Mouse (Mus musculus) C2C12 (cell line): ENCODE measurements around the gene Vmn1r75. TPM values are rescaled to one million over a fixed set of nuclear protein-coding genes. Genes with fewer than 3 reads are reported as not detected.

Source experiments
- H3K27me3 ChIP-seq: one replicate; pipeline ENCODE4 v1.6.1; 2011; ENCODE audit not compliant: control insufficient read depth, insufficient read depth, insufficient read length
- H3K36me3 ChIP-seq: one replicate; pipeline ENCODE4 v1.6.1; 2011; ENCODE audit not compliant: control insufficient read depth, insufficient read depth
- H3K4me3 ChIP-seq: one replicate; pipeline ENCODE4 v1.5.1; 2011; ENCODE audit warnings: mild to moderate bottlenecking, control low read depth; ENCODE audit not compliant: poor library complexity, insufficient read depth, severe bottlenecking
- H3K79me2 ChIP-seq: one replicate; pipeline ENCODE4 v1.6.1; 2011; ENCODE audit not compliant: control insufficient read depth, insufficient read depth
- H3K79me3 ChIP-seq: one replicate; pipeline ENCODE4 v1.6.1; 2011; ENCODE audit warnings: low read depth, control low read depth
- H3ac ChIP-seq: one replicate; pipeline ENCODE3; 2011; ENCODE audit warnings: low read depth; ENCODE audit not compliant: control insufficient read depth, insufficient read length
- CEBPB ChIP-seq: IDR thresholded peaks from one replicate; pipeline ENCODE4 v1.6.1; 2011; ENCODE audit warnings: low read depth, mild to moderate bottlenecking, control low read depth, moderate library complexity
- CTCF ChIP-seq: IDR thresholded peaks from one replicate; pipeline ENCODE4 v1.5.1; 2011; ENCODE audit not compliant: control insufficient read depth, insufficient read depth, insufficient read length
- FOSL1 ChIP-seq: IDR thresholded peaks from one replicate; pipeline ENCODE4 v1.8.0; 2011; ENCODE audit warnings: mild to moderate bottlenecking, low read length; ENCODE audit not compliant: poor library complexity, insufficient read depth, severe bottlenecking
- MAX ChIP-seq: IDR thresholded peaks from one replicate; pipeline ENCODE4 v1.6.1; 2011; ENCODE audit warnings: mild to moderate bottlenecking, control low read depth
- MYOD1 ChIP-seq: IDR thresholded peaks from one replicate; pipeline ENCODE4 v1.6.1; 2011; ENCODE audit warnings: low read depth; ENCODE audit not compliant: control insufficient read depth, insufficient read length
- MYOG ChIP-seq: IDR thresholded peaks from one replicate; pipeline ENCODE4 v1.6.1; 2011; ENCODE audit not compliant: control insufficient read depth, insufficient read length; ENCODE audit errors: extremely low read depth
- USF1 ChIP-seq: IDR thresholded peaks from one replicate; pipeline ENCODE4 v1.6.1; 2011; ENCODE audit warnings: low read depth, mild to moderate bottlenecking, control low read depth, moderate library complexity
- long read RNA-seq, 2 experiments: library from polyadenylated mRNA; unstranded; transcript quantifications; one replicate each; pipeline ENCODE4 v2.0.0; 2019 to 2020
- polyA plus RNA-seq: library from polyadenylated mRNA; unstranded; fragments of >200 nt; fragmentation: generic; extraction: Trizol; gene quantifications from one replicate; pipeline ENCODE4 v1.2.1, GENCODE M21; 2012; ENCODE audit warnings: missing spikeins

Gene Vmn1r75
- polyA plus RNA-seq, result not detected
- long read RNA-seq, experiment 1, result 0 reads
- long read RNA-seq, experiment 2, result 0 reads

DNA sequence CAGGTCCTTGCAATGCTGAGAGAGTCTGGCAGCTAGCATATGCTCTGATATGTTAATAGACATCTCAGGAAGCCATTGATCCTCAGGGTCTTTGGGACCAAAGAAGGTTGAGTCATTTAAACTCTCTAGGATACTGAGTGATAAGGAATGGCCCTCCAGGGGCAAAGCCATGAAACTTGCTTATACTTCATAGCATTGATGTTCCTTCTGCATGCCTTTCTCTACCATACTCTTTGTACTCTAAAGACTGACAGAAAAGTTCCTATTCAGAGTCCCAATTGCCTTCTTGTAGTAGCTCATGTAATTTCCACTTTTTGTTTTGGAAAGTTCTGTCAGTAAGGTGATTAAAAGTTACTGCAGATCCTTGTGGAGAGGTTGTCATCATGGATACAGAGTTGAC, at the start of gene Vmn1r75:
Gene Vmn1r75, plus strand, starts transcription at position 301 of the 400 bp plus-strand sequence.
- no peak within 1 kb of the TSS for H3ac ChIP-seq
- H3K27me3 ChIP-seq, result no peaks in the 10 kb centered on the region
- no peaks in the 10 kb centered on the region for H3K79me3 ChIP-seq
- H3K79me2 ChIP-seq, result no peaks in the 10 kb centered on the region
- no peak for TF ChIP-seq MAX
- TF ChIP-seq CTCF, result no peak
- no peak for TF ChIP-seq FOSL1
- no peak for TF ChIP-seq USF1
- no peak for TF ChIP-seq MYOD1
- no peak for TF ChIP-seq MYOG
- no peak for TF ChIP-seq CEBPB
- H3K4me3 ChIP-seq, result no peak within 1 kb of the TSS
- H3K36me3 ChIP-seq, result no peaks in the 10 kb centered on the region

DNA sequence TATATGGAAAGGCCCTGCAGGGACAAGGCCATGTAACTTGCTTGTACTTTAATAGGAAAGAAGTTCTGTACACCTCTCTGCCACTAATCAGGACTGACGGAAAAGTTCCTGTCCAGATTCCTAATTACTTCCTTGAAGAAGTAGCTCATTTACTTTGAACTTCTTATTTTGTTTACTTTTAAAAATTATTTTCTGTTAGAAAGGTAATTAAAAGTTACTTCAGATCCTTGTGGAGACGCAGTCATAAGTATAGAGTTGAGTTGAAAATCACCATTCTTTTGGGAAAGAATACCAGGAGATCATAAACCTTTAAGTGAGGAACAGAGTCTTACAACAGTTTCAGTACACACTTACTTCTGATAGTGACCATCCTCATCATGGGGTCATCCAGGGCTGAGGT, 40.8 kb upstream of the Vmn1r75 start, which contains the start of gene Vmn1r74:
Gene Vmn1r74, plus strand, starts transcription at position 301 of the 400 bp plus-strand sequence.
- H3K79me2 ChIP-seq, result no peaks in the 10 kb centered on the region
- H3K79me3 ChIP-seq, result no peaks in the 10 kb centered on the region
- no peak within 1 kb of the TSS for H3K4me3 ChIP-seq
- H3K36me3 ChIP-seq, result no peaks in the 10 kb centered on the region
- no peak for TF ChIP-seq MAX
- no peak for TF ChIP-seq CEBPB
- TF ChIP-seq FOSL1, result no peak
- no peak for TF ChIP-seq USF1
- TF ChIP-seq CTCF, result no peak
- no peak for TF ChIP-seq MYOG
- TF ChIP-seq MYOD1, result no peak
- no peaks in the 10 kb centered on the region for H3K27me3 ChIP-seq
- H3ac ChIP-seq, result no peak within 1 kb of the TSS

Other genes starting within 250 kb of the Vmn1r75 start
- gene Vmn1r72, start 194.5 kb upstream of the Vmn1r75 start, polyA plus RNA-seq, result not detected
- not detected for gene Vmn1r73, start 144.4 kb upstream of the Vmn1r75 start, polyA plus RNA-seq
- gene Vmn1r74, start 40.6 kb upstream of the Vmn1r75 start, polyA plus RNA-seq, result not detected
- gene Vmn1r76, start 63.6 kb downstream of the Vmn1r75 start, polyA plus RNA-seq, result not detected
- gene Vmn1r77, start 162.1 kb downstream of the Vmn1r75 start, polyA plus RNA-seq, result not detected